Mouse (Mus musculus) brain, embryonic 18.5 days (tissue): ENCODE results near the gene Irf6.

Experiments used
- DNase-seq: peaks from one replicate; pipeline ENCODE4 v3.0.0-alpha.2; 2012; ENCODE audit warnings: low read depth, low spot score

The Irf6 gene

DNA sequence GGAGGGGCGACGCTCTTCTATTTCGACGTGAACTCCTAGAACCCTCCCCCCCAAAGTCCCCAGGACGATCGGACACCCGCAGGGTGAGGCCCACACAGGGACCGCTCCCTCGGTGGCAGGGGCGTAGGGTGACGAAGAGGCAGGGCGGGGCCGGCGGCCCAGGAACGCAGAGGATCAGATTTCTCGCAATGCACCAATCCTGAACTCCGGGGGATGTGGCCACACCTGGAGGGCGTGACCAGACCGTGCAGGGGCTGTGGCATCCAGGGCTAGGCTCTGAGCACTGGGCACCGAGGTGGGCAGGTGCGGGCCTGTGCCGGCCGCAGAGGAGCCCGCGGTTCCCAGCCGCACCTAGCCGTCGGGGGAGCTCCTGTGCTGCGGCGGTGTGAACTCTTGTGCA, at the start of gene Irf6:
TSS of gene Irf6 (plus strand) at position 240 of the 400 bp plus-strand sequence.
- no peak for DNase-seq

DNA sequence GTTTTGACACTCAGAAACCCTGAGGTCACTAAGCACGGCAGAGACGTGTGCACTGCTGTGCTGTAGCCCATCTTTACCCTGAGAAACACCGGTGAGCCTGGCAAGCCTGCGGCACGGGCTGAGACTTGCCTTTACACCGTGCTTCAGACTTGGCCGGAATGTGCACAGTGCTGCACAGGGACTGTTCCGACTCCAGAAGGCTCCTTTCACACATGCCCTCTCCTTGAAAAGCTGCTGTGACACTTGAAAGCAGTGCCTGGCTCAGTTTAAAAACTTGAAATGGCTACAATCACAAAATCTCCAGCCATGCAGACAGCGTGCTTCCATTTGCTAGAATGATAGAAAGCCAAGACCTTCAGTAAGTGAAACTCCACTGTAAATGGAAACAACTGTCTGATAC, 40.8 kb upstream of the Irf6 start:
- DNase-seq: no peak

DNA sequence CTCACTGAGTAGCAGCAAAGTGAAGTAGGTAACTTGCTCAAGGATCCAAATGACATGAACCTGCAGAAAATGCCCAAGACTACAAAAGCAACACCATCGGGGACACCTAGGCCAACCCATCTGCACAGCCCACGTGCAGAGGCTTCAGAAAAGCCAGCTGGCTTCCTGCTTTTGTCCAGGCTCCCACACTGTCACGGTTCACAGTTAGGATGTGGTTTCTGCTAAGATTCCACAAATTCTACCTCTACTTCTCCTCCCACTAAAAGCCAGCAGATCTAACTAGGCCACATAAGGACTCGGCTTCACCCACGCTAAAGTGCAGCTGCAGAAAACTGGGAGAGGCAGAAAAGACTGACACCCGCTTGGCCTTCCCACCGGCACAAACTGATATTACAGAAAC, 30.1 kb upstream of the Irf6 start:
- DNase-seq: no peak

DNA sequence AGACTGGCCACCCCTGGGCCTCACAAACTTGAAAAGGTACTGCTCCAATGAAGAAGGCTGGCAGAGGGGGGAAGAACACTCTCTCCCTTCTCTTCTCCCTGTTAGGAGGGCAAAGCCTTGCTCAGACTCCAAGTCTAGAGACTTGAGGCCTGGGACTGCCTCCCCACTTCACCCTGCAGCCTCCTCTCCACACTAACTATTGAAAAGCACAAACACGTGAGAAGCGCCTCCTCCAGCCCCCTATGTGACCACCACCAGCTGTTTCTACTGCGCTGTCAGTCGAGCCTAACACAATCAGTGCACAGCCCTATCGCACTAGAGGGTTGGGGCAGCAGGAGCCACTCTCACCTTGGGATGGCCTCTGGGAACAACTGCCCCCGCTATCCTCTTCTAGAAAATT, 29.6 kb upstream of the Irf6 start:
- no peak for DNase-seq

DNA sequence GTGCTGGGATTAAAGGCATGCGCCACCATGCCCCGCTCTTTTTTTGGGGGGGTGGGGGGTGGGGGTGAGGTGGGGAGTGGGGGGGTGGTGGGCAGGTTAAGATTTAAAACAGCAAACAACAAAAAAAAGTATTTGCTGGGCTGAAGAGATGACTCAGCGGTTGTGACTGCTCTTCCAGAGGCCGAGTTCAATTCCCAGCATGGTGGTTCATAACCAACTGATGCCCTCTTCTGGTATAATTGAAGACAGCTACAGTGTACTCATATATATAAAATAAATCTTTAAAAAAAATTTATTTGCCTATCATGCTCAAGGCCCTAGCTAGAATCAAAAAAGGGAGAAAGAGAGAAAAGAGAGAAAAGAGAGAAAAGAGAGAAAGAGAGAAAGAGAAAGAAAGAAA, 27.1 kb upstream of the Irf6 start:
- DNase-seq: no peak

- DNase-seq: no peak
These were observed 24.9 kb upstream of the Irf6 start for GRCm38 (mm10) chr1:193128055-193128454.

GRCm38 (mm10) chr1:193129321-193129720, 23.6 kb upstream of the Irf6 start:
- DNase-seq: no peak

- DNase-seq: peak; percentile 96
These were observed 23.0 kb upstream of the Irf6 start, which contains the start of gene Diexf for GRCm38 (mm10) chr1:193129786-193130455. Gene Diexf (minus strand): TSS chr1:193130272.

DNA sequence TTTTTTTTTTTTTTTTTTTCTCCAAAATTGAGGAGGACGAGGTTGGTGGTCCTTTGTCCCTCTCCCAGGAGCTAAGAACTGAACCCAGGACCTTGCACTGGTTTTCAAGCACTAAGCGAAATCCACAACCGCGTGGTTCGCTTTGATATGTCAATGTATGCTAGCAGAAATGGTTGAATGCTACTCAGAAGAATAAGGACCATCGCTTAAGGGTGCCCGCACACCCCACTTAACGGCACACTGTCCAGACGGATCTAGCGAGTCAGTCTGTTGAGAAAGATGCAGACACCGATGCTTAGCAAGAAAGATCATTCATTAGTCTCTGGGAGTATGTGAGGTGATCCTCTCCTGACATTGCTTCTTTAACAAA, 22.5 kb upstream of the Irf6 start:
- no peak for DNase-seq

DNA sequence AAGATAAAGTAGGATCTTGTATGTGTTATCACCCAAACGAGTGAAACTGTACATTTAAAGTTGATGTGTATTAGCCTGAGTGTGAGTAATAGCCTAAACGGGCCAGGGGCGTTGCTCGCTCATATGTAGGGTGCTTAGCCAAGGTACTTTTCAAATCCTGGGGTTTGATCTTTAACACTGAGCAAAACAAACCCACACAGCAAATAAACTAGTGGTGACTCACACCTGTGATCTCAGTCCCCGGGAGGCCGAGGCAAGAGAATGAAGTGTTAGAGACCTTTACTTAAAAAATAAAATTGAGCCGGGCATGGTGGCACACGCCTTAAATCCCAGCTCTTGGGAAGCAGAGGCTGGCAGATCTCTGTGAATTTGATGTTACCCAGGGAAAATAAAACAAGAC, 22.1 kb upstream of the Irf6 start:
- DNase-seq: no peak

GRCm38 (mm10) chr1:193131311-193131948, 21.5 kb upstream of the Irf6 start:
- DNase-seq: no peak

DNA sequence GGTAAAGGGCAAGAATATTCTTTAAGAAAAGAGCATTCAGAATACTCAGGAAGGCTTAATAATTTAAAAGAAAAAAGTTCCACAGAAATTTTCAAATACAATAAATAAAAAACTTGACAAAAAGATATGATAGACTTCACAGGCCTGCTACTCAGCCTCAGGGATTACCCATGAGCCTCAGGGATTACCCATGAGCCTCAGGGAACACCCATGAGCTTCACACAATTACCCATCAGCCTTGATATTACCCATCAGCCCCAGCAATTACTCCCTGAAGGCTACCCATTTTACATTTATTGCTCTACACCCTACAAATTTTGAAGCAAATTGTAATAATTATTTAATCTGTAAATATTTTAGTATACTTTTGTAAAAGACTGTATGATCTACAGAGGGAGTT, 20.5 kb upstream of the Irf6 start:
- DNase-seq: no peak

DNA sequence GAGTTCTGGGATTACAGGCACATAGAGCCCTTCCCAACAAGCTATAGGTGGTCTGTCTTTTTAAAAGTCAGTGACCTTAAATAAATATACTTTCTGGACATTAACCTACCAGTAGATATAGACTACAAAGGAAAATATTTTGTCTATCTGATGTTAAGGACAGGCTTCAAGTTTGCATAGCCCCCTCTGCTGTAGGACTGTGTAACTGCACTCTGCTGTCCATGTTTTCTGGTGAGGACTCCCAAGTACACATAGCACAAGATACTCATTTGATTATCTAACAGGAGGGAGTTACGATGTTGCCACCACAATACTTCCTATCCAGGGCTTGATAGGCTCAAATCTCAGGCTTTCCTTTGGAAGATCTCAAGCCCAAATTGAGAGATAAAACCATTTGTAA, 19.2 kb upstream of the Irf6 start:
- no peak for DNase-seq

GRCm38 (mm10) chr1:193138087-193138486, 14.8 kb upstream of the Irf6 start:
- no peak for DNase-seq

- no peak for DNase-seq
These were observed 14.2 kb upstream of the Irf6 start for GRCm38 (mm10) chr1:193138669-193139068.

DNA sequence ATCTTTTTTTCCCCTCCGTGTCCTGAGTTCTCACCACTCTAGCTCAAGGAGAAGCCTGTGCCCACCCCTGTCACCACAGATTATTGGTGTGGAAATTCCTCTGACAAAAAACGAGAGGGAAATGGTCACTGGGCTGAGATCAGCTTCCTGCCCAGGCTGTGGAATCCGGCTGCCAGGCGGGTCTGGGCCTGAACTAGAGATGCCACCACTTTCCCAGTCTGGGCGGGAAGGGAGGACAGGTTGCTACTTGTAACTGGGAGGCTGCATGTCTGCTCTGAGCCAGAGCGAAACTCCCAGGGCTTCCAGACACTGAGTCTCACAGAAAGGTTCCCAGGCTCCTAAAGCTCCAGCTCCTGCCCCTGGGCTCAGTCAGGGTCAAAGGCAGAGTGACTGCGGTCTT, 11.8 kb upstream of the Irf6 start:
- DNase-seq: no peak

DNA sequence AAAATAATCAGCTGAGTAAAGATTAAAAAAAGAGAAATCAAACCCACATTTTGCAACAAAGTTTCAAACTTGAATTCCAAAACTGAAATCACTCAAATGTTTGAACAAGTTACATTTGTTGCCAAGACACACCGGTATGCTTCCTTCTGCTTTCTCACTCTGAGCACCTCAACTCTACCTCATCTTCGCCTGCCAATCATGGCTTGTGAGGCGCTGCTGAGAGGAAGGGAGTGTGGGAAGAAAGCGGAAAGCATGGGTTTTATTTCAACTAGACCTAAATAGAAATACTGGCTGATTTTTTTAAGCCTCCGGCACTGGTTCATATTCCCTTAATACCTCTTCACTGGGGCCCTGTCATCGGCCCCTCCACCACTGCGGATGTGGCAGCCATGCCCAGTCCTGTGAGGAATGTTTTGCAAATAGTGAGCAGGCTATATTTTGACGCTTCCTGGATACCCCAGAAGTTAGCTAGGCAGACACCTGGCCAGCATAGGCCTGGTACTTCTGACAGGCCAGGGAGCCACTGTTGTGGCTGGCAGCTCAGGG, 10.3 kb upstream of the Irf6 start:
- no peak for DNase-seq

DNA sequence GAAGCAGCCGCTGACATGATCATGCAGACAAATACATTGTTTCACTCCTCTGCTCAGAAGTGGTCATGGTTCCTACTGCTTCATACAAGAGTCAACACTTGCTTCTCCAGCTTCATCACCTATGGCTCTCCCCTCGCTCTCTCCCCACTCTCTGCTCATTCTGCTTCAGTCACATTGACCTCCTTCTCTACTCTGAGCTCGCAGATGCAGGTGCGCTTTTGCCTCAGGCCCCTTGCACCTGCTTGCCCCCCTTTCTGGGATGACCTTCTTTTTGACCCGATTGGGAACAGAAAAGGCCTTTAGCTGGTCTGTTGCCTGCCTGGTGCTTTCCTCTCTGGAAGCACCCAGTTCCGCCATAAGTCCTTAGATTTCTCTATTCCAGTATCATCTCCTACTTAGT, 8.4 kb upstream of the Irf6 start:
- no peak for DNase-seq

GRCm38 (mm10) chr1:193145101-193145500, 7.8 kb upstream of the Irf6 start:
- DNase-seq: no peak

DNA sequence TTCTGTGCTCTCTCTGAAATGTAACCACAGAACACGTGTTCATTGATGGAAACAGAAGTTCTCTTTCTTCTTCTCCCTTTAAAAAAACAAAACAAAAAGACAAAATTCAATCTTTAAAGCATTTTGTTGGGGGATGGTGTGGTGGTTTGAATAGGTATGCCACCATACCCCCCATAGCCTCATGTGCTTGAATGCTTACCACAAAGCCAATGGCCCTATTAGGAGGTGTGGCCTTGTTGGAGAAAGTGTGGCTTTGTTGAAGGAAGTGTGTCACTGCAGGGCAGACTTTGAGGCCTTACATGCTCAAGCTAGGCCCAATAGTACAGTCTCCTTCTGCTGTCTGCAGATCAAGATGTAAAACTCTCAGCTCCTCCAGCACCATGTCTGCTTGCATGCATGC, 6.5 kb upstream of the Irf6 start:
- no peak for DNase-seq

GRCm38 (mm10) chr1:193149231-193149630, 3.7 kb upstream of the Irf6 start:
- no peak for DNase-seq

GRCm38 (mm10) chr1:193151134-193151533, 1.8 kb upstream of the Irf6 start:
- DNase-seq: no peak

- no peak for DNase-seq
These were observed 650 bp downstream of the Irf6 start for GRCm38 (mm10) chr1:193153561-193153960.
